Mouse (Mus musculus): ENCODE data around the gene Camsap1. TPM values are rescaled to one million over a fixed set of nuclear protein-coding genes. Genes with fewer than 3 reads are reported as not detected.

Gene Camsap1
- total and polyA plus RNA-seq, 3 experiments: 24.2 to 30.2 (median 25.8) TPM

GRCm38 (mm10) chr2:25997716-25998115 lies 14.6 kb upstream of the Camsap1 start:
- no peak overlapping the region for H3K27ac ChIP-seq (ENCODE audit: control insufficient read depth, low read depth, low read length)
- H3K36me3 ChIP-seq (ENCODE audit: control insufficient read depth in 1 of 2, insufficient read depth in 2 of 2, low read length in 2 of 2): peaks cover 0 to 3% of the 10 kb centered on the region in 2 experiments; a peak in 2 of 4 replicates
- H3K27me3 ChIP-seq (ENCODE audit: control insufficient read depth in 1 of 2, insufficient read depth in 2 of 2, low read length in 2 of 2): no peaks in the 10 kb centered on the region
- H3K9ac ChIP-seq (ENCODE audit: control insufficient read depth, low read depth, low read length, poor library complexity, severe bottlenecking): no peak overlapping the region
- no peak for DNase-seq (ENCODE audit: low read depth, low spot score)
- no peaks in the 10 kb centered on the region for H3K79me2 ChIP-seq (ENCODE audit: control insufficient read depth, insufficient read depth, low read length, poor library complexity)
- H3K4me3 ChIP-seq (ENCODE audit: control insufficient read depth in 1 of 2, insufficient read depth in 1 of 2, low read depth in 2 of 2, low read length in 2 of 2): no peak overlapping the region
- no peaks in the 10 kb centered on the region for H3K9me3 ChIP-seq (replicated peaks; ENCODE audit: insufficient read depth, low read length)
- H3K4me1 ChIP-seq (ENCODE audit: control insufficient read depth in 1 of 2, insufficient read depth in 2 of 2, low read length in 2 of 2): peaks cover 1 to 4% of the 10 kb centered on the region in 2 experiments; a peak in 2 of 4 replicates
- TF ChIP-seq MYB (IDR thresholded peaks at IDR 0.05; ENCODE audit: low read depth, low read length) (no peak), ZNF384 (IDR thresholded peaks at IDR 0.05; ENCODE audit: low read depth, low read length) (no peak), GATA1 (IDR thresholded peaks at IDR 0.05; ENCODE audit: low read depth, low read length) (no peak), E2F4 (IDR thresholded peaks at IDR 0.05; ENCODE audit: borderline replicate concordance, low read depth, low read length) (no peak), TAL1 (IDR thresholded peaks at IDR 0.05; ENCODE audit: low read length) (no peak), ZKSCAN1 (IDR thresholded peaks at IDR 0.05; ENCODE audit: low read depth, low read length) (no peak), RCOR1 (IDR thresholded peaks at IDR 0.05; ENCODE audit: low read depth, low read length) (no peak), POLR2AphosphoS2 (IDR thresholded peaks at IDR 0.05; ENCODE audit: low read length) (no peak), KAT2A (conservative IDR thresholded peaks at IDR 0.05; ENCODE audit: low read depth, low read length) (no peak), SIN3A (IDR thresholded peaks at IDR 0.05; ENCODE audit: low read length) (no peak), EP300 (IDR thresholded peaks at IDR 0.05; ENCODE audit: low read depth in 1 of 2, low read length in 2 of 2) (no peak), MYC (IDR thresholded peaks at IDR 0.05; ENCODE audit: low read depth, low read length) (no peak), MAFK (IDR thresholded peaks at IDR 0.05; ENCODE audit: borderline replicate concordance, low read depth, low read length) (no peak), ZMIZ1 (IDR thresholded peaks at IDR 0.05; ENCODE audit: low read depth, low read length) (no peak), CHD2 (IDR thresholded peaks at IDR 0.05; ENCODE audit: low read length) (no peak)

GRCm38 (mm10) chr2:25994791-25995190 lies 11.7 kb upstream of the Camsap1 start:
- H3K9ac ChIP-seq (ENCODE audit: control insufficient read depth, low read depth, low read length, poor library complexity, severe bottlenecking): no peak overlapping the region
- peaks cover 3 to 13% of the 10 kb centered on the region in 2 experiments; a peak in 2 of 4 replicates for H3K4me1 ChIP-seq (ENCODE audit: control insufficient read depth in 1 of 2, insufficient read depth in 2 of 2, low read length in 2 of 2)
- H3K36me3 ChIP-seq (ENCODE audit: control insufficient read depth in 1 of 2, insufficient read depth in 2 of 2, low read length in 2 of 2): peaks cover 0 to 11% of the 10 kb centered on the region in 2 experiments; a peak in 2 of 4 replicates
- no peaks in the 10 kb centered on the region for H3K79me2 ChIP-seq (ENCODE audit: control insufficient read depth, insufficient read depth, low read length, poor library complexity)
- H3K27me3 ChIP-seq (ENCODE audit: control insufficient read depth in 1 of 2, insufficient read depth in 2 of 2, low read length in 2 of 2): no peaks in the 10 kb centered on the region
- no peak overlapping the region for H3K4me3 ChIP-seq (ENCODE audit: control insufficient read depth in 1 of 2, insufficient read depth in 1 of 2, low read depth in 2 of 2, low read length in 2 of 2)
- no peak for DNase-seq (ENCODE audit: low read depth, low spot score)
- H3K9me3 ChIP-seq (replicated peaks; ENCODE audit: insufficient read depth, low read length): no peaks in the 10 kb centered on the region
- TF ChIP-seq MAFK (IDR thresholded peaks at IDR 0.05; ENCODE audit: borderline replicate concordance, low read depth, low read length): no peak
- no peak overlapping the region for H3K27ac ChIP-seq (ENCODE audit: control insufficient read depth, low read depth, low read length)

- Histone ChIP-seq H3K4me1 (ENCODE audit: control insufficient read depth in 1 of 2, insufficient read depth in 2 of 2, low read length in 2 of 2) (peaks cover 3 to 13% of the 10 kb centered on the region in 2 experiments; a peak in 2 of 4 replicates), H3K9me3 (replicated peaks; ENCODE audit: insufficient read depth, low read length) (no peaks in the 10 kb centered on the region), H3K79me2 (ENCODE audit: control insufficient read depth, insufficient read depth, low read length, poor library complexity) (no peaks in the 10 kb centered on the region), H3K36me3 (ENCODE audit: control insufficient read depth in 1 of 2, insufficient read depth in 2 of 2, low read length in 2 of 2) (peaks cover 0 to 11% of the 10 kb centered on the region in 2 experiments; a peak in 2 of 4 replicates), H3K27ac (ENCODE audit: control insufficient read depth, low read depth, low read length) (no peak overlapping the region; the same call in 1 of the 2 replicates), H3K4me3 (ENCODE audit: control insufficient read depth in 1 of 2, insufficient read depth in 1 of 2, low read depth in 2 of 2, low read length in 2 of 2) (no peak overlapping the region), H3K9ac (ENCODE audit: control insufficient read depth, low read depth, low read length, poor library complexity, severe bottlenecking) (no peak overlapping the region), H3K27me3 (ENCODE audit: control insufficient read depth in 1 of 2, insufficient read depth in 2 of 2, low read length in 2 of 2) (no peaks in the 10 kb centered on the region)
- DNase-seq (ENCODE audit: low read depth, low spot score): peak; percentile 87
- no peak for TF ChIP-seq SMC3 (IDR thresholded peaks at IDR 0.05; ENCODE audit: low read depth, low read length)
- TF ChIP-seq NELFE (IDR thresholded peaks at IDR 0.05; ENCODE audit: low read depth, low read length): no peak
- no peak for TF ChIP-seq CTCF (IDR thresholded peaks at IDR 0.05 in 2 of 3, conservative IDR thresholded peaks at IDR 0.05 in 1 of 3; ENCODE audit: control insufficient read depth in 1 of 3, insufficient read depth in 1 of 3, low read depth in 2 of 3, low read length in 3 of 3, poor library complexity in 1 of 3, severe bottlenecking in 1 of 3)
- 0 out of 2 replicates have a peak, but pooled peaks have one; percentile 11 for TF ChIP-seq GATA1 (IDR thresholded peaks at IDR 0.05; ENCODE audit: low read depth, low read length)
- TF ChIP-seq ZMIZ1 (IDR thresholded peaks at IDR 0.05; ENCODE audit: low read depth, low read length): no peak
- no peak for TF ChIP-seq ELF1 (IDR thresholded peaks at IDR 0.05; ENCODE audit: low read depth, low read length)
- peak; percentile 53 for TF ChIP-seq ETS1 (IDR thresholded peaks at IDR 0.05; ENCODE audit: low read depth, low read length)
- no peak for TF ChIP-seq POLR2AphosphoS5 (IDR thresholded peaks at IDR 0.05; ENCODE audit: borderline replicate concordance, low read depth, low read length)
- TF ChIP-seq RCOR1 (IDR thresholded peaks at IDR 0.05; ENCODE audit: low read depth, low read length): peak; percentile 63
- TF ChIP-seq JUND (IDR thresholded peaks at IDR 0.05; ENCODE audit: low read depth, low read length): no peak
- TF ChIP-seq MAZ (IDR thresholded peaks at IDR 0.05; ENCODE audit: low read depth, low read length): no peak
- TF ChIP-seq TAL1 (IDR thresholded peaks at IDR 0.05; ENCODE audit: low read length): 0 out of 2 replicates have a peak, but pooled peaks have one; percentile 24
- TF ChIP-seq HCFC1 (IDR thresholded peaks at IDR 0.05; ENCODE audit: low read depth, low read length): no peak
- TF ChIP-seq POLR2A (IDR thresholded peaks at IDR 0.05; ENCODE audit: control insufficient read depth in 1 of 2, insufficient read depth in 1 of 2, low read depth in 1 of 2, low read length in 2 of 2, poor library complexity in 1 of 2): no peak
- no peak for TF ChIP-seq TCF12 (IDR thresholded peaks at IDR 0.05; ENCODE audit: low read depth, low read length)
- no peak for TF ChIP-seq CHD1 (IDR thresholded peaks at IDR 0.05; ENCODE audit: low read depth, low read length)
Observed at GRCm38 (mm10) chr2:25992285-25992684, 9.2 kb upstream of the Camsap1 start.
